Mouse (Mus musculus) stomach, adult 2 months (tissue): ENCODE results near the gene Tm4sf19. TPM values are rescaled to one million over a fixed set of nuclear protein-coding genes. Genes with fewer than 3 reads are reported as not detected.

Experiments
- polyA plus RNA-seq: library from polyadenylated mRNA; depleted of rRNA; stranded (reverse); fragments of >200 nt; gene quantifications from 2 replicates; pipeline ENCODE4 v1.2.3, GENCODE M21; 2012; rRNA removed

Gene Tm4sf19
- polyA plus RNA-seq, result not detected in 2 replicates

GRCm38 (mm10) chr16:32400267-32400666 lies at the start of gene Tm4sf19:
Gene Tm4sf19, plus strand, starts transcription at chr16:32400506.

DNA sequence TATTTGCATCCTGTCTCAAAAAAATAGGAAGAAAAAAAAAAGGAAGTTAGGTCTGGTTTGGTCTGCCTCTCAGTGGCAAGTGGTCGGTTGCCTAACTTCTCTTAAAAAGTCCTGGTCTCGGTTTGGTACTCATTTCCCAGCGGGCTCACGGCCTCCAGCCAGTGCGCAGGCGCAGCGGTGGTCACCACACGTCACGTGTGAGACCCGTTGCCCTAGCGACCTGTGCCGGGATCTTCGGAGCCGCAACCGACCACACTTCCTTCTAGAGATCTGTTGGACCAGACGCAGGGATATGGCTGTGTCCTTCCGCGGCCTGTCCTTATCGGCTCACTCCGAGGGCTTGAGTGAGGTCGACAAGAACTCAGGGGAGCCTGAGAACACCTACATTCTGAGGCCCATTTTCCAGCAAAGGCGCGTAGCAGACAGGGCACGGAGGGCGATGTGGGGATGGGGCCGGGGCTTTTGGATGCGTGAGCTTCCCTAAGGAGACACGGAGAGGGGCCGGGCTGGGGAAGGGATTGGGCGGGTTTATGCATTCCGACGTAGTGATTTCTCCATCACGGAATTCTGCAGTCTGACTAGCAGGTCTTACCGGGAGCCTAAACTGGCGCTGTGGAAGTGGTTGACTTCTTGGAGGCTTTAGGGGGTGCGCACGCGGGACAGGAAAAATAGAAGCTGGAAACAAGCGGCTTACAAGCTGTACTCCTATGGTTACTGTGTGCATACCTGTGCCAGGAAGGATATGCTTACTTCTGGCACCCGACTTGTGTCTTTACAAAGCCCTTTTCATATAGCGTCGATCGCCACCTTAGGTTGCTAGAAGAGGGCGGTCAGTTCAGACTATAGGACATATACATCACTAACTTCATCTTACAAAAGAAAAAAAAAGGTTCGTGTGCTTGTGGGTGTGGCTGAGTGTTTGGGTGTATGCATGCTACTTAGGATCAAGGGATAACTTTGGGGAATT lies 19.5 kb downstream of the Tm4sf19 start, which contains the start of gene Tctex1d2:
Gene Tctex1d2 (plus strand): TSS at position 186 of the 967 bp plus-strand sequence.

GRCm38 (mm10) chr16:32430474-32431046 lies 30.3 kb downstream of the Tm4sf19 start, which contains the start of gene Pcyt1a:
Gene Pcyt1a, plus strand, starts transcription at chr16:32430921.

Other genes starting within 250 kb of the Tm4sf19 start
- gene Nrros, start 234.9 kb upstream of the Tm4sf19 start, polyA plus RNA-seq, result 4.9 and 5.2 TPM in 2 replicates
- gene Bex6, start 220.7 kb upstream of the Tm4sf19 start, polyA plus RNA-seq, result not detected in 2 replicates
- gene Fbxo45, start 153.3 kb upstream of the Tm4sf19 start, polyA plus RNA-seq, result 0.98 and 1.4 TPM in 2 replicates
- 0.59 and 0.66 TPM in 2 replicates for gene Wdr53, start 153.3 kb upstream of the Tm4sf19 start, polyA plus RNA-seq
- 0.04 TPM in 1 of 2 replicates, not detected in the other for gene Smco1, start 129.0 kb upstream of the Tm4sf19 start, polyA plus RNA-seq
- gene Rnf168, start 123.0 kb upstream of the Tm4sf19 start, polyA plus RNA-seq, result 2.6 and 3.3 TPM in 2 replicates
- gene Ubxn7, start 68.2 kb upstream of the Tm4sf19 start, polyA plus RNA-seq, result 0.49 and 1.2 TPM in 2 replicates
- gene Tctex1d2, start 19.2 kb downstream of the Tm4sf19 start, polyA plus RNA-seq, result 0.87 and 2.2 TPM in 2 replicates
- 13.9 and 22.3 TPM in 2 replicates for gene Pcyt1a, start 30.4 kb downstream of the Tm4sf19 start, polyA plus RNA-seq
- 0.04 and 0.14 TPM in 2 replicates for gene Slc51a, start 87.4 kb downstream of the Tm4sf19 start, polyA plus RNA-seq
- gene Zdhhc19, start 95.8 kb downstream of the Tm4sf19 start, polyA plus RNA-seq, result not detected in 2 replicates
- gene Tfrc, start 208.4 kb downstream of the Tm4sf19 start, polyA plus RNA-seq, result 1.5 and 2.2 TPM in 2 replicates
- gene Tnk2, start 243.4 kb downstream of the Tm4sf19 start, polyA plus RNA-seq, result 141 and 165 TPM in 2 replicates